Mouse (Mus musculus) hindbrain, embryonic 15.5 days (tissue): Measurements from ENCODE around the gene Scamp5. TPM values are rescaled to one million over a fixed set of nuclear protein-coding genes. Genes with fewer than 3 reads are reported as not detected.

Source experiments
- ATAC-seq: fragments of 200-750 bp; cut with Nextera tagmentation; 2 replicates; pipeline ENCODE4 v1.8.0; 2017; ENCODE audit warnings: low read depth, moderate number of reproducible peaks, moderate TSS enrichment; ENCODE audit not compliant: low FRiP score
- H3K27ac ChIP-seq: fragments of 300-500 bp; sonication (generic); replicated peaks from 2 replicates; pipeline ENCODE4 v1.5.1; 2015; ENCODE audit warnings: mild to moderate bottlenecking, inconsistent platforms
- H3K27me3 ChIP-seq: fragments of 300-500 bp; sonication (generic); 2 replicates; pipeline ENCODE4 v1.6.1; 2015; ENCODE audit warnings: control low read depth, inconsistent platforms
- H3K36me3 ChIP-seq: fragments of 300-500 bp; sonication (generic); 2 replicates; pipeline ENCODE4 v1.6.1; 2015; ENCODE audit warnings: control low read depth, inconsistent platforms
- H3K4me1 ChIP-seq: fragments of 300-500 bp; sonication (generic); replicated peaks from 2 replicates; pipeline ENCODE4 v1.6.1; 2015; ENCODE audit warnings: control low read depth, inconsistent platforms
- H3K4me2 ChIP-seq: fragments of 300-500 bp; sonication (generic); 2 replicates; pipeline ENCODE4 v1.6.1; 2015; ENCODE audit warnings: moderate library complexity, mild to moderate bottlenecking, inconsistent platforms
- H3K4me3 ChIP-seq: fragments of 300-500 bp; sonication (generic); 2 replicates; pipeline ENCODE4 v1.5.1; 2015; ENCODE audit warnings: mild to moderate bottlenecking, inconsistent platforms
- H3K9ac ChIP-seq: fragments of 300-500 bp; sonication (generic); 2 replicates; pipeline ENCODE4 v1.6.1; 2015; ENCODE audit warnings: inconsistent platforms
- H3K9me3 ChIP-seq: fragments of 300-500 bp; sonication (generic); 2 replicates; pipeline ENCODE4 v1.6.1; 2016; ENCODE audit warnings: control low read depth, inconsistent platforms
- WGBS: fragments of 180-500 bp; shearing (Covaris S2); methylation state at CpG from one replicate; pipeline ENCODE4 v1.1.7; 2015; 5-methylcytosine and 5-hydroxymethylcytosine counted together
- polyA plus RNA-seq: library from polyadenylated mRNA; unstranded; fragments of >200 nt; fragmentation: Nextera tagmentation; extraction: Ambion mirVana; gene quantifications from 2 replicates; pipeline ENCODE4 v1.2.1, GENCODE M21; 2015

Gene Scamp5
- polyA plus RNA-seq: 134 and 139 TPM in 2 replicates

GRCm38 (mm10) chr9:57467896-57468549 is at the start of gene Scamp5:
Gene Scamp5 (minus strand): TSS chr9:57468060.
- H3K4me3 ChIP-seq: peak within 1 kb of the TSS; percentile 74
- H3K4me1 ChIP-seq: peaks cover 37% of the 10 kb centered on the region
- H3K27me3 ChIP-seq: no peaks in the 10 kb centered on the region
- H3K36me3 ChIP-seq: no peaks in the 10 kb centered on the region
- peak within 1 kb of the TSS; percentile 83 for H3K4me2 ChIP-seq
- no peaks in the 10 kb centered on the region for H3K9me3 ChIP-seq
- H3K27ac ChIP-seq: peak within 1 kb of the TSS; percentile 92
- H3K9ac ChIP-seq: peak within 1 kb of the TSS; percentile 92
- 2% methylated on average over 48 of the region's 48 CpGs for WGBS
- ATAC-seq: peak; percentile 92

- Histone ChIP-seq H3K27me3 (no peaks in the 10 kb centered on the region), H3K4me3 (no peak overlapping the region), H3K4me2 (no peak overlapping the region), H3K27ac (peak overlapping the region; percentile 40), H3K36me3 (no peaks in the 10 kb centered on the region), H3K9ac (no peak overlapping the region), H3K4me1 (peaks cover 7% of the 10 kb centered on the region), H3K9me3 (no peaks in the 10 kb centered on the region)
- 7% methylated on average over 3 of the region's 3 CpGs for WGBS
- ATAC-seq: no peak
These were observed 49.3 kb upstream of the Scamp5 start for GRCm38 (mm10) chr9:57517113-57517512.

GRCm38 (mm10) chr9:57510577-57510976 is 42.7 kb upstream of the Scamp5 start:
- Histone ChIP-seq H3K4me1 (peaks cover 8% of the 10 kb centered on the region), H3K9ac (no peak overlapping the region), H3K27me3 (no peaks in the 10 kb centered on the region), H3K4me3 (no peak overlapping the region), H3K9me3 (no peaks in the 10 kb centered on the region), H3K4me2 (no peak overlapping the region), H3K27ac (no peak overlapping the region), H3K36me3 (no peaks in the 10 kb centered on the region)
- no peak for ATAC-seq
- WGBS: 45% methylated on average over 2 of the region's 2 CpGs

GRCm38 (mm10) chr9:57505700-57506099 is 37.8 kb upstream of the Scamp5 start:
- Histone ChIP-seq H3K27ac (peak overlapping the region; percentile 72), H3K9ac (no peak overlapping the region), H3K4me3 (0 out of 2 replicates have a peak overlapping the region, but pooled peaks have one; percentile 4), H3K27me3 (peaks cover 22% of the 10 kb centered on the region), H3K36me3 (no peaks in the 10 kb centered on the region), H3K4me1 (peaks cover 57% of the 10 kb centered on the region), H3K4me2 (peak overlapping the region; percentile 93), H3K9me3 (no peaks in the 10 kb centered on the region)
- ATAC-seq: peak; percentile 80
- WGBS: 3% methylated on average over 8 of the region's 8 CpGs

- peak overlapping the region; percentile 93 for H3K4me2 ChIP-seq
- no peak for ATAC-seq
- H3K4me3 ChIP-seq: peak overlapping the region; percentile 46
- peaks cover 57% of the 10 kb centered on the region for H3K4me1 ChIP-seq
- H3K27me3 ChIP-seq: peaks cover 25% of the 10 kb centered on the region
- 0 out of 2 replicates have a peak overlapping the region, but pooled peaks have one; percentile 40 for H3K9ac ChIP-seq
- H3K9me3 ChIP-seq: no peaks in the 10 kb centered on the region
- H3K27ac ChIP-seq: no peak overlapping the region
- WGBS: 57% methylated on average over 10 of the region's 10 CpGs
- no peaks in the 10 kb centered on the region for H3K36me3 ChIP-seq
These were observed 37.0 kb upstream of the Scamp5 start for GRCm38 (mm10) chr9:57504891-57505290.

- Histone ChIP-seq H3K4me1 (peaks cover 57% of the 10 kb centered on the region), H3K9ac (peak overlapping the region; percentile 40), H3K4me3 (peak overlapping the region; percentile 46), H3K9me3 (no peaks in the 10 kb centered on the region), H3K27ac (peak overlapping the region; percentile 52; the same call in 1 of the 2 replicates), H3K27me3 (peaks cover 25% of the 10 kb centered on the region), H3K36me3 (no peaks in the 10 kb centered on the region), H3K4me2 (peak overlapping the region; percentile 93)
- under 1% methylated on average over 34 of the region's 34 CpGs for WGBS
- peak; percentile 67; the same call in 1 of the 2 replicates for ATAC-seq
These were observed 36.5 kb upstream of the Scamp5 start for GRCm38 (mm10) chr9:57504381-57504700.

GRCm38 (mm10) chr9:57503622-57504380 is 35.9 kb upstream of the Scamp5 start, which contains the start of gene Rpp25:
Gene Rpp25 (plus strand): TSS chr9:57504026.
- peak within 1 kb of the TSS; percentile 93 for H3K4me2 ChIP-seq
- H3K9me3 ChIP-seq: no peaks in the 10 kb centered on the region
- no peaks in the 10 kb centered on the region for H3K36me3 ChIP-seq
- WGBS: under 1% methylated on average over 46 of the region's 46 CpGs
- H3K27ac ChIP-seq: peak within 1 kb of the TSS; percentile 80
- H3K4me1 ChIP-seq: peaks cover 58% of the 10 kb centered on the region
- peak within 1 kb of the TSS; percentile 40 for H3K9ac ChIP-seq
- peaks cover 25% of the 10 kb centered on the region for H3K27me3 ChIP-seq
- peak within 1 kb of the TSS; percentile 46 for H3K4me3 ChIP-seq
- ATAC-seq: peak; percentile 55; the same call in 1 of the 2 replicates

- Histone ChIP-seq H3K36me3 (no peaks in the 10 kb centered on the region), H3K9ac (peak overlapping the region; percentile 20; the same call in 1 of the 2 replicates), H3K4me1 (peaks cover 65% of the 10 kb centered on the region), H3K4me2 (peak overlapping the region; percentile 93), H3K9me3 (no peaks in the 10 kb centered on the region), H3K4me3 (peak overlapping the region; percentile 46), H3K27ac (peak overlapping the region; percentile 80; the same call in 1 of the 2 replicates), H3K27me3 (peaks cover 25% of the 10 kb centered on the region)
- 2% methylated on average over 23 of the region's 23 CpGs for WGBS
- ATAC-seq: no peak
These were observed 35.2 kb upstream of the Scamp5 start for GRCm38 (mm10) chr9:57502911-57503621.

- peak overlapping the region; percentile 35; the same call in 1 of the 2 replicates for H3K9ac ChIP-seq
- peaks cover 25% of the 10 kb centered on the region for H3K27me3 ChIP-seq
- H3K4me2 ChIP-seq: peak overlapping the region; percentile 93
- ATAC-seq: peak; percentile 40; the same call in 1 of the 2 replicates
- no peaks in the 10 kb centered on the region for H3K9me3 ChIP-seq
- WGBS: 1% methylated on average over 20 of the region's 20 CpGs
- H3K4me1 ChIP-seq: peaks cover 68% of the 10 kb centered on the region
- peak overlapping the region; percentile 26 for H3K4me3 ChIP-seq
- H3K36me3 ChIP-seq: no peaks in the 10 kb centered on the region
- H3K27ac ChIP-seq: peak overlapping the region; percentile 80
These were observed 34.0 kb upstream of the Scamp5 start for GRCm38 (mm10) chr9:57501861-57502260.

GRCm38 (mm10) chr9:57501452-57501851 is 33.6 kb upstream of the Scamp5 start:
- H3K4me1 ChIP-seq: peaks cover 68% of the 10 kb centered on the region
- H3K36me3 ChIP-seq: no peaks in the 10 kb centered on the region
- H3K4me3 ChIP-seq: peak overlapping the region; percentile 26
- ATAC-seq: no peak
- H3K9me3 ChIP-seq: no peaks in the 10 kb centered on the region
- H3K9ac ChIP-seq: peak overlapping the region; percentile 35; the same call in 1 of the 2 replicates
- peak overlapping the region; percentile 93 for H3K4me2 ChIP-seq
- 7% methylated on average over 13 of the region's 13 CpGs for WGBS
- peak overlapping the region; percentile 80 for H3K27ac ChIP-seq
- peaks cover 25% of the 10 kb centered on the region for H3K27me3 ChIP-seq

GRCm38 (mm10) chr9:57498536-57498935 is 30.7 kb upstream of the Scamp5 start:
- H3K4me1 ChIP-seq: peaks cover 39% of the 10 kb centered on the region
- H3K36me3 ChIP-seq: no peaks in the 10 kb centered on the region
- H3K27me3 ChIP-seq: peaks cover 13% of the 10 kb centered on the region
- peak overlapping the region; percentile 56 for H3K27ac ChIP-seq
- no peak overlapping the region for H3K4me3 ChIP-seq
- WGBS: 35% methylated on average over 7 of the region's 7 CpGs
- ATAC-seq: no peak
- no peaks in the 10 kb centered on the region for H3K9me3 ChIP-seq
- no peak overlapping the region for H3K9ac ChIP-seq
- no peak overlapping the region for H3K4me2 ChIP-seq
